Mouse (Mus musculus) midbrain, embryonic 14.5 days (tissue): Measurements from ENCODE around the gene Plxnc1. TPM values are rescaled to one million over a fixed set of nuclear protein-coding genes. Genes with fewer than 3 reads are reported as not detected.
A peak's percentile ranks its signal among the peaks of the same experiment; 100 is the strongest.

Experiments used
- ATAC-seq: fragments of 200-750 bp; cut with Nextera tagmentation; 2 replicates; pipeline ENCODE4 v1.8.0; 2017; ENCODE audit warnings: moderate number of reproducible peaks, moderate library complexity; ENCODE audit not compliant: low FRiP score, low TSS enrichment
- DNase-seq: peaks from one replicate; pipeline ENCODE4 v3.0.0-alpha.2; 2015
- H3K27ac ChIP-seq: fragments of 300-500 bp; sonication (generic); replicated peaks from 2 replicates; pipeline ENCODE4 v1.5.1; 2014; ENCODE audit warnings: mild to moderate bottlenecking, low read depth, low read length, moderate library complexity
- H3K27me3 ChIP-seq: fragments of 300-500 bp; sonication (generic); 2 replicates; pipeline ENCODE4 v1.6.1; 2014; ENCODE audit warnings: low read length, control low read depth, mixed read lengths; ENCODE audit not compliant: control insufficient read depth, insufficient read depth
- H3K36me3 ChIP-seq: fragments of 300-500 bp; sonication (generic); 2 replicates; pipeline ENCODE4 v1.6.1; 2014; ENCODE audit warnings: low read length, control low read depth; ENCODE audit not compliant: control insufficient read depth, insufficient read depth
- H3K4me1 ChIP-seq: fragments of 300-500 bp; sonication (generic); 2 replicates; pipeline ENCODE4 v1.6.1; 2014; ENCODE audit warnings: mild to moderate bottlenecking, antibody characterized with exemption, low read length, control low read depth; ENCODE audit not compliant: control insufficient read depth, insufficient read depth
- H3K4me2 ChIP-seq: fragments of 300-500 bp; sonication (generic); 2 replicates; pipeline ENCODE4 v1.6.1; 2014; ENCODE audit warnings: mild to moderate bottlenecking, low read length, moderate library complexity
- H3K4me3 ChIP-seq: fragments of 300-500 bp; sonication (generic); replicated peaks from 2 replicates; pipeline ENCODE4 v1.5.1; 2014; ENCODE audit warnings: low read depth, low read length
- H3K9ac ChIP-seq: fragments of 300-500 bp; sonication (generic); replicated peaks from 2 replicates; pipeline ENCODE4 v1.6.1; 2014; ENCODE audit warnings: mild to moderate bottlenecking, low read length, moderate library complexity
- H3K9me3 ChIP-seq: fragments of 300-500 bp; sonication (generic); 2 replicates; pipeline ENCODE4 v1.6.1; 2016; ENCODE audit warnings: low read length, control low read depth, mixed read lengths; ENCODE audit not compliant: control insufficient read depth
- WGBS: fragments of 180-500 bp; shearing (Covaris S2); extraction: QIAGEN DNeasy Blood & Tissue Kit; methylation state at CpG from one replicate; pipeline ENCODE4 v1.1.7; 2014; 5-methylcytosine and 5-hydroxymethylcytosine counted together
- polyA plus RNA-seq: library from polyadenylated mRNA; unstranded; fragments of >200 nt; fragmentation: Nextera tagmentation; extraction: Ambion mirVana; gene quantifications from 2 replicates; pipeline ENCODE4 v1.2.1, GENCODE M21; 2014

Plxnc1 gene
- polyA plus RNA-seq, 1 experiment from 2014 or later: 23.4 TPM

DNA sequence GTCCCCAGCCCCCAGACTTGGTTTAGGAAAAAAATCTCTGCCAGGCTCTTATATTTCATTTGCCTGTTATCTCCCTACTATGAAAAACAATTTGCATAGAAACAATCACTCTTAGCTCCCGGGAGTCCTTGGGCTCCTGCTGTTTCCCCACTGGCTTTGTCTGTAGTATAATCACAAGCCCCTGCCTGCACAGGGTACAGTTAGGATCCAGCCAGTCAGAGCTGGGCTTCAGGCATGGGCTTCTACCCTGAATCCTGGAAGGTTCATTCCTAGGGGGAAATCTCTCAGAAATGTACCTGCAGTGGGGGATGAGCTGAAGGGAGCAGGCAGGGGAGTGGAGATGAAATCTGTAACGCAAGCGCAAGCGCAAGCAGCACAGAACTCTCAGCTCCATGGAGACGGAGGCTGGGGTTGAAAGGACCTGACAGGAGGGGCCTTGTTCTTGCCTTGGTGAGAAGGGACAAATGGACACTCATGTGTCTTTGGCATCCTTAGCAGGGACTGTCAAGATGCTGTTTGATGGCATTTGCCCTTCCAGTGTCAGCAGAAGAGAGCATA is 33.7 kb upstream of the Plxnc1 start:
- DNase-seq (peak; percentile 66), ATAC-seq (peak; percentile 74; the same call in 1 of the 2 replicates)
- H3K4me2 ChIP-seq: peak overlapping the region; percentile 21; the same call in 1 of the 2 replicates

DNA sequence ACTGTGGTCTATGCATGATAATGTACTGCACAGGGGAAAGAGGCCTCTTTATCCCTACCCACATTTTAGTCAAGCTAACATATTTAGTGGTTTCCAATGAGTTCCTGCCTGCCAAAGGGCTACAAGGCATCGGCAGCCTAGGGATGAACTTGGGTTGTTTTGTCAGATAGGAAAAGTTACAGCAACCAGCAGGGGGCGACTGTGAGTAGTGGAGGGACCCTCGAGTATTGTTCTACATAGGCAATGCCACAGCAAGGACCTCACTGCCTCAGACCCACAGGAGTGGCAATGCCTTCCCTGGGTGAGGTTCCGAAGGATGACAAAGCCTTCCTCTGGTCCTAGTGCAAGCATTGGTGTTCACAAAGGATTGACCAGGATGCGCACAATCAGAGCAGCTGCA is 31.7 kb upstream of the Plxnc1 start:
- ATAC-seq: no peak
- WGBS: 61% methylated on average over 5 of the region's 5 CpGs
- H3K4me1 ChIP-seq: peaks cover 24% of the 10 kb centered on the region

More for the DNA sequence above, 33.7 kb upstream of the Plxnc1 start:
- Histone ChIP-seq H3K27me3 (no peaks in the 10 kb centered on the region), H3K9me3 (no peaks in the 10 kb centered on the region), H3K4me1 (peaks cover 34% of the 10 kb centered on the region), H3K36me3 (no peaks in the 10 kb centered on the region), H3K27ac (peak overlapping the region; percentile 73), H3K9ac (no peak overlapping the region; the same call in 1 of the 2 replicates), H3K4me3 (no peak overlapping the region)
- 14% methylated on average over 5 of the region's 5 CpGs for WGBS

DNA sequence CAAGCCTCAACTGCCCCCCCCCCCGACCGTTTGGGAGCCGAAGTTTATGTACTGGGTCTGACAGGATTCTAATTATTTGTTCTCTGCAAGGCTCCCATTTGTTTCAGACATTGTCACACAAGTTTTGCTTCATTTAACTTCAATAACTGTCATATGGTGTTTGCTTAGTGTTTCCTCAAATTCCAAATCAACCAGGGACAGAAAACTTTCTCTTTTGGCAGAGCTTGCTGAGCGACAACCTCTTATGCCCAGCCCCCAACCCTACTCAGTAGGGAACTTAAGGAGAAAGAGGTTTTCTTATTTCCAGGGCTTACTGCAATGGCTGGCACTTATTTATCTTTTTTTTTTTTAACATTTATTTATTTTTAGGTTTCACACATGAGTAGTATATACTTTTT is 30.5 kb upstream of the Plxnc1 start:
- Histone ChIP-seq H3K27ac (no peak overlapping the region), H3K9me3 (no peaks in the 10 kb centered on the region), H3K4me2 (no peak overlapping the region), H3K4me1 (peaks cover 18% of the 10 kb centered on the region), H3K27me3 (no peaks in the 10 kb centered on the region), H3K9ac (no peak overlapping the region), H3K36me3 (no peaks in the 10 kb centered on the region), H3K4me3 (no peak overlapping the region)
- ATAC-seq (no peak), DNase-seq (no peak)
- WGBS: 50% methylated on average over 4 of the region's 4 CpGs

More for the DNA sequence above, 31.7 kb upstream of the Plxnc1 start:
- Histone ChIP-seq H3K9ac (no peak overlapping the region), H3K27me3 (no peaks in the 10 kb centered on the region), H3K4me3 (no peak overlapping the region), H3K36me3 (no peaks in the 10 kb centered on the region), H3K27ac (no peak overlapping the region), H3K4me2 (no peak overlapping the region), H3K9me3 (no peaks in the 10 kb centered on the region)
- DNase-seq: no peak

DNA sequence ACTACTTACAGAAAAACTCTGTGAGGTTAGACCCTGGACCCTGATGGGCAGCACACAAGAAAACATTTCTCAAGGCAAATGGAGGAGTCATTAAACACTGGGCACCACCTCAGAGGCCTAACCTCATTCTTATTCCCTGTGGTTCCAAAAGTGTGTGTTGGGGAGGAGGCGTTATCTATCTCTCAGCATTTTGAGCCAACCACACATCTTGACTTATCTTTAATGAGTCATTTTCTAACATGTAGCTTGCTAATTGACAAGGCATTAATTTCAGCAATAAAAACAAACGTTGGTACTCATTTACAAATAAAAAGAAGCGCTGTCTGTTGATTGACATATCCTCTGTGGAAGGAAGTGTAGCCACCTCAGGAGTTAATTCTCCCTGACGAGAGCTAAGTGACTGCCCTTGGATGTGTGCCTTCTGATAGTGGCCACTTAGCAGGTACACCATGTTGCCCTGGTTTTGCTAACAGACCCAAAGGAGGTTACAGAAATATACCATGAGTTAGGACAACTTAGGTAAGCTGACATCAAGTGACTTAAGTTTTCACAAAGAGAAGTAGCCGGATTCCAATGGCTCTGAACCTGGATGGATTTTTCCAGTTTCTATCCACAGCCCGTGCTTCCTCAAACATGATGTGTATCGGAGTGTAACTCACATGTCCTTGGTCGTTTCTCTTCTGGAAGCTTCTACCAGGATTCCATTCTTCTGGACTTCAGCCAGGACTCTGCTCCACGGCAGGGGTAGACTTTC is 29.9 kb upstream of the Plxnc1 start:
- DNase-seq (no peak), ATAC-seq (no peak)
- WGBS: 64% methylated on average over 9 of the region's 9 CpGs
- no peak overlapping the region for H3K4me3 ChIP-seq
- H3K27me3 ChIP-seq: no peaks in the 10 kb centered on the region
- H3K4me1 ChIP-seq: peaks cover 16% of the 10 kb centered on the region
- H3K27ac ChIP-seq: no peak overlapping the region
- H3K9ac ChIP-seq: no peak overlapping the region
- H3K4me2 ChIP-seq: no peak overlapping the region
- no peaks in the 10 kb centered on the region for H3K9me3 ChIP-seq
- H3K36me3 ChIP-seq: no peaks in the 10 kb centered on the region

DNA sequence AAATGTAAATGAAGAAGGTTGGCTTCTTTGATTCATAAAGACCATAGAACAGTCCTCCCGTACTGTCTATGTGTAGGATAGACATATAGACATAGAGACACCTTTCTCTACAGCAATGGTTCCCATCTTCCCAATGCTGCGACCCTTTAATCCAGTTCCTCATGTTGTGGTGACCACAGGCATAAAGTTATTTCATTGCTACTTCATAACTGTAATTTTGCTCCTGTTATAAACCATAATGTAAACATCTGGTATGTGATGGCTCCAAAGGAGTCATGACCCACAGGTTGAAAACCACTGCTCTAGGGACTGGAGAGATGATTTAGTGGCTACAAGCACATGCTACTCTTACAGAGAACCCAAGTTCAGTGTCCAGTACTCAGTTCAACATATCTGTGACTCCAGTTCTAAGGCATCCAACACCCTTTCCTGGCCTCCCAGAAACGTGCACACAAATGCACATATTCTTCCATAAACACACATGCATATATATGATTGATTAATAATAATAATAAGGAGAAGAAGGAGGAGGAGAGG is 27.1 kb upstream of the Plxnc1 start:
- Histone ChIP-seq H3K36me3 (no peaks in the 10 kb centered on the region), H3K4me2 (no peak overlapping the region), H3K27me3 (no peaks in the 10 kb centered on the region), H3K9me3 (no peaks in the 10 kb centered on the region), H3K4me1 (no peaks in the 10 kb centered on the region), H3K27ac (no peak overlapping the region), H3K4me3 (no peak overlapping the region), H3K9ac (no peak overlapping the region)
- DNase-seq: no peak
- WGBS: 71% methylated on average over 3 of the region's 3 CpGs
- ATAC-seq: no peak

DNA sequence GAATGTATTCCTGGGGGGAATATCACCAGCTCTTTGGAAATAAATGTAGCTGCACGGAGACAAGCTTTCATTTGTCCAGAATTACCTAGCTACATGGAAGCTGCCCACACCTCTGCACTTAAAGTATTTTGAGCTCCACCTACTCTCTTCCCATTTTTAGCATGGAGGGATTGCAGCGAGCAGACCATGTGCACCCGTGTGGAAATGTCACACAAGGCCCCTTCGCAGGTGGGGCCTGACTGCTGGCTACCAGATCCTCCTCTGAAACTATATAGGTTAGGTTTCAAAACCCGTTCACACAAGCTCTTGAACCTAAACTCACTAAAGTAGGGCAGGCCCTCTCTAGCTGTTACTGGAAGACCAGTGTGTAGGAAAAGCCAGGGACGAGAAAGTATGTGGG is 25.6 kb upstream of the Plxnc1 start:
- WGBS: 80% methylated on average over 6 of the region's 6 CpGs
- Histone ChIP-seq H3K4me2 (no peak overlapping the region), H3K9me3 (0 out of 2 replicates have a peak, but pooled peaks cover under 1% of the 10 kb centered on the region), H3K27me3 (no peaks in the 10 kb centered on the region), H3K27ac (no peak overlapping the region), H3K4me1 (no peaks in the 10 kb centered on the region), H3K36me3 (no peaks in the 10 kb centered on the region), H3K4me3 (no peak overlapping the region), H3K9ac (no peak overlapping the region)
- ATAC-seq (no peak), DNase-seq (no peak)

DNA sequence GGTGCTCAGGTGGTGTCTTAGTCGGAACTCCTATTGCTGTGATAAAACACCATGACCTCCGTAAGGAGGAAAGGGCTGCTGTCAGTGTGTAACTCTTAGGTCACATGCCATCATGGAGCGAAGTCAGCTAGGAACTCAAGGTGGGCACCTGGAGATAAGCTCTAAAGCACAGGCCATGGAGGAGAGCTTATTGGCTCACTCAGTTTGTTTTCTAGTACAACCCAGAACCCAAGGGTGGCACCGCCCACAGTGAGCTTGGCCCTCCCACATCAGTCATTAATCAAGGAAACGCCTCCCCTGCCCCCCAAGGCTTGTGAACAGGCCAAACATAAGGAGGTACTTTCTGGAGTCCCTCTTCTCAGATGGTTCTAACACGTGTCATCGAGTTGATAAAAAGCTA is 22.8 kb upstream of the Plxnc1 start:
- ATAC-seq (no peak), DNase-seq (no peak)
- Histone ChIP-seq H3K4me3 (no peak overlapping the region), H3K36me3 (no peaks in the 10 kb centered on the region), H3K4me1 (no peaks in the 10 kb centered on the region), H3K9ac (no peak overlapping the region), H3K27me3 (no peaks in the 10 kb centered on the region), H3K4me2 (no peak overlapping the region), H3K27ac (no peak overlapping the region), H3K9me3 (0 out of 2 replicates have a peak, but pooled peaks cover 6% of the 10 kb centered on the region)
- WGBS: 92% methylated on average over 7 of the region's 7 CpGs

DNA sequence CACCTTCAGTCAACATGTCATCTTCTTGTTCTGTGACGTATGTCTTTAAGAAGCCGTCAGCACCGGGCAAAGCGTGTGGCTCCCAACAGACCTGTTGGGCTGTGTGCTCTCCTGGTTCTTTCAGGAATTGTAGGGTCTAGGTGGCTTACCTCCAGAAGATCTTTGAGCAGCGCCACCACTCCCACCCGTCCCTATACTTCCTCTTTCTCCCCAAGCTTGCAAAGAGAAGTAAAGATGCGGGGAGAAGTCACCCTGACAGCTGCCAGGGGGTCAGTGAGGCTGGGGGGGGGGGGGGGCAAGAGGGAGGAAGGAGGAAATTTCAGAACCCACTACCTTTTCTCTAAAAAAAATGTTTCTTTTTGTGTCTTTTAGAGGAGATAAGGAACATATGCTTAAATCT is 22.2 kb upstream of the Plxnc1 start:
- 97% methylated on average over 7 of the region's 7 CpGs for WGBS
- ATAC-seq: no peak

More for the DNA sequence above, 22.2 kb upstream of the Plxnc1 start:
- DNase-seq: no peak
- no peak overlapping the region for H3K9ac ChIP-seq
- H3K9me3 ChIP-seq: 0 out of 2 replicates have a peak, but pooled peaks cover 6% of the 10 kb centered on the region
- H3K27me3 ChIP-seq: no peaks in the 10 kb centered on the region
- no peak overlapping the region for H3K4me3 ChIP-seq
- H3K36me3 ChIP-seq: no peaks in the 10 kb centered on the region
- H3K4me1 ChIP-seq: no peaks in the 10 kb centered on the region
- H3K27ac ChIP-seq: no peak overlapping the region
- H3K4me2 ChIP-seq: no peak overlapping the region
